Mouse (Mus musculus): ENCODE results near the gene Jmjd1c.

Jmjd1c gene

DNA sequence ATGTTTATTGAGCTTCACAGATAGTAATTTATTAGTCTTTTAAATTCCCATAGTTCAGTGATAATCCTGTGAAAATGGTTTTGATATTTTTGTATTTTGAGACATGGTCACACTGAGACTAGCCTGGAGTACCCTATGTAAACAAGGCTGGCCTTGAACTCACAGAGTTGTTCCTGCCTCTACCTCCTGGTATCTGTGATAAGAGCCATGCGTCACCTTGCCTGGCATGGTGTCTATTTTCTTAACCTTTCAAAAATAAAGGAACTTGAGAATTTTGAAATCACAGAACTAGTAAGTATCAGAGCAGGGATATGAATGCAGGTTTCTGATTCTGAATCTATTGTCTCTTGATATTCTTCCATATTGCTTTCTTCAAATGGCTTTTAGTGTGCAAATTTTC, 35.8 kb downstream of the Jmjd1c start:
- no peak for DNase-seq (ENCODE audit: low spot score in 2 of 2)

DNA sequence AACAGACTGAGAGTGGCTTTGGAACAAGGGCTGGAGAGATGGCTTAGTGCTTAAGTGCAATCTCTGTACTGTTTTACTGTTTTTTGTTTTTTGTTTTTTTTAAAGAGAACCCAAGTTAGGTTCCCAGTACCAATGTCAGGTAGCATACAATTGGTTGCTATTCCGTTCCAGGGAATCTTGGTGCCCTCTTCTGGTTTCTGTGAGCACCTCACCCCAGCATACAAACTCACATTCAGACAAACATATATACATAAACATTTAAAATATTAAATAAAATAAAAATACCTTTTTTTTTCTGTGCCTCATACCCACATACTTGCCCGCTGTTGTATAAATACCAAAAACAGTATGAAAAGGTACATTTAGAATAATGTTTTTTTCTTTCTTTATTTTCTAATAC, 38.4 kb downstream of the Jmjd1c start:
- DNase-seq (ENCODE audit: low spot score in 2 of 2) = no peak

GRCm38 (mm10) chr10:67137437-67137836, 41.5 kb downstream of the Jmjd1c start:
- no peak for DNase-seq (ENCODE audit: low spot score in 2 of 2)

DNA sequence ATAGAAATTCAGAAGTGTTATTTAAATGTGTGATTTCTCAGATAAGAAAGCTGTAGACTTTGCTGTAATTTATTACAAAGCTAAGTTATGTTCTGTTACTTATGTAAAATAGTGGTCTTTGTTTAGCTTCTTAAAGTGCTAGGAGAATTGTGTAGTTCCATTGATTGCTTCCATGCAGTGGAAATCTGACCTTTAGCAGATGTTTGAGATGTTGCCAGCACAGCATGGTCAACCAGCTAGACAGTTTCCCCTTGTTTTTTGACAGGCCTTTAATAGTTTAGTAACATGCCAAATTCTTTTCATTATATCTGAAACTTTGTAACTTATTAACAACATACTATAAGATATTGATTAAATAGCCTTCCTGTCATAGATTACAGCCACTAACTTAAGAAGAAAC, 47.7 kb downstream of the Jmjd1c start:
- no peak for DNase-seq (ENCODE audit: low spot score in 2 of 2)

DNA sequence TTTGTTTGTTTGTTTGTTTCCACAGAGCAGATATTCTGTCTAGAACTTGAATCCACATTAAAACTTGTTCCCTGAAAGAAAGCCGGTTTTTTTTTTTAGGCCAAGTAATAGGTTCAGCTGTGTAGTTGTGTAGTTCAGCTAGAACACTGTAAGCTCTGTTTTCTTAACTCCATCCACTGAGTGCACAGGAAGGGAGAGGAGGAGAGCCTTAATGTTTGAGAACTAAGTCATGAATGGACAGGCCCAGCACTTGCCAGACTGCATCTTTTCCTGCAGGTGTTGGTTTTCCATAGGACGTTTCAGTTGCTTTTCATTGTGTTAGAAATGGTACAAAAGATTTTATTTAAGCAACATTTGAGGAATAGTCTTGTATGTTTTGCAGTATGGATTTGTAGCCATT, 48.3 kb downstream of the Jmjd1c start:
- no peak for DNase-seq (ENCODE audit: low spot score in 2 of 2)

DNA sequence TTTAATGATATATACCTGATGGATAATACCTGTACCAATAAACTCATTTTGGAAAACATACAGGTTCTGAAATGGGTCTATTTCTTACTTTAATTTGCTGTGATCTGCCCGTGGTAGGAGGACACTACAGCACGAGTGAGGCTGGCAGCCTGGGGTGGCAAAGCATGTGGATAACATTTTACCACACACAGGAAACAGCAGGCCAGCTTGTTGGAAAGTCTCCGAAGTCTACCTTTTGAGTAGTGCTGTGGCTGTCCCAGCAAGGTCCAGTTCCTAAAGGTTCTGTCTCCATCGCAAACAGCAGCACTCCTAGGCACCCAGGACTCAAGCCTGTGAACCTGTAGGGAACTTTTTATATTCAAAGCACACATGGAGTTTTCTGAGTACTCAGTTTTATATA, 49.7 kb downstream of the Jmjd1c start:
- DNase-seq (ENCODE audit: low spot score in 2 of 2) = no peak

DNA sequence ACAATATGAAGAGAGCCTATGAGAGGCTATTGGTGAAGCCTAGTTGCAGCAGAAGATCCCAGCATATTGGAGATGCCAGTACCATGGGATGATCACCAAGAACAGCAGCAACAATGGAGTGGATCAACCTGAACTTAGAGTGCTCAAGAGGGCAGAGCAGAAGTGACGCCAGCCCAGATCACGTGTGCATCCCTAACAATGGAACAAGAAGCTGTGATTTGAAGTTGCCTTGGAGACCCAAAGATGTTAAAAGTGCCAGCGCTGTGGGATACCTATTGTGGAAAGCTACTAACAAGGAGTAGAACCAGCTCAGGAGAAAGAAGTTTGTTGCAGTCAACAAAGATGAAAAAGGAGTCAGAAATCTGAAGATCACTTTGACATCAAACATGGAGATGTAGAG, 55.8 kb downstream of the Jmjd1c start:
- no peak for DNase-seq (ENCODE audit: low spot score in 2 of 2)

- DNase-seq (ENCODE audit: low spot score in 2 of 2) = no peak
Measured at GRCm38 (mm10) chr10:67154647-67155046, 58.7 kb downstream of the Jmjd1c start.

GRCm38 (mm10) chr10:67174049-67174448, 78.1 kb downstream of the Jmjd1c start:
- no peak for DNase-seq (ENCODE audit: low spot score in 2 of 2)

DNA sequence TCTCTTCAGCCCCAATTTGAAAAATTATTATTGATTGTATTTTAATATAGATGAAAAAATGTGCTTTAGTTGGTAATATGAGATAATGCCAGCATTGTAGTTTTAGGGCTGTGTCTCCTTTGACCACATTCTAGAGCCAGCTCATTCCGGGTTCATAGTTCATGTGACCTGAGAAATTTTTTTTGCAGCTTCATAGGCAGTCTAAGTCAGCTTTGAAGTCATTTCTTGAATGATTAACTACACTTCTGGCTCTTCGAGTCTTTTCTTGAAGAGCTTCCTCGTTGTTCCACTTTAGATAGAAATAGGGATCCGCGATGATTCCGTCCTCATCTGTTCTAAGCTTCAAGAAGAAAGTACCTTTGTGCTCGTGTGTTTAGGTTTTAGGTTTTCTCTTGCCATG, 80.1 kb downstream of the Jmjd1c start:
- no peak for DNase-seq (ENCODE audit: low spot score in 2 of 2)

DNA sequence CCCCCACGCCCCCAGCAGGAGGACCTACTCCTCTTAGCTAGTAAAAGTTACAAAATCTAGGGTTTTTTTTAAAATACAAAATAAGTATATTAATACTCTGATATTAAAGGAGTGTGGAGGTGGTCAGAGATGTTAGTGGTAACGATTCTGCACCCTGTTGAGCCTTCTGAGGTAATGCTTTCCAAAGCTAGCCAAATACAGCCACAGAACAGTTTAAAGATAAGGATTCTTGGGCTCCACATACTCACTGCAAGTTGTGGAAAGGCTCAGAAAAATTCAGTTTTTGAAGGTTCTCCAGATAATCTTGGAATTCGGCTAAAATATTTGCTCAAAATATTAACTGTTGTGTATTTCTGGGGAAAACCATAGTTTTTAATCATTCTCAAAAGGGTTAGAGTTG, 81.0 kb downstream of the Jmjd1c start:
- no peak for DNase-seq (ENCODE audit: low spot score in 2 of 2)

GRCm38 (mm10) chr10:67177410-67177809, 81.5 kb downstream of the Jmjd1c start:
- no peak for DNase-seq (ENCODE audit: low spot score in 2 of 2)

- no peak for DNase-seq (ENCODE audit: low spot score in 2 of 2)
Measured at GRCm38 (mm10) chr10:67180021-67180420, 84.1 kb downstream of the Jmjd1c start.

DNA sequence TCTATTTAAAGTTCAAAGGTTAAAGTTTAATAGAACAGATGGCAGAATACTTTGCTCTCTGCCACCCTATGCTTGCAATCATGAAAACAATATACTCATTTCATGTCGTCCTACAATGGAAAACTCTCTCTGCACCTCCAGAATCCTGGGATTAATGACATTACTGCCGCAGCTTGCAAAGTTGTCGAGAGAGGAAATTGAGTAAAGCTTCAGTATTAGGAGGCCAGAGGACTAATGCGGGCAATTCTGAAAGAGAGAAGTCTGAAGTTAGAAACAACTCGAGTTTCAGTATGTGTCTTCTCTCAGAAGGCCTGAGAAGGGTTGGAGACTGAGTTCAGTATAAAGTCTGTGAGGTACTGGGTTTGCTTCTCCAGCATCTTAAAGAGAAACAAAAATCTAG, 84.9 kb downstream of the Jmjd1c start:
- DNase-seq (ENCODE audit: low spot score in 2 of 2) = no peak

- no peak for DNase-seq (ENCODE audit: low spot score in 2 of 2)
Measured at GRCm38 (mm10) chr10:67182651-67183050, 86.7 kb downstream of the Jmjd1c start.

DNA sequence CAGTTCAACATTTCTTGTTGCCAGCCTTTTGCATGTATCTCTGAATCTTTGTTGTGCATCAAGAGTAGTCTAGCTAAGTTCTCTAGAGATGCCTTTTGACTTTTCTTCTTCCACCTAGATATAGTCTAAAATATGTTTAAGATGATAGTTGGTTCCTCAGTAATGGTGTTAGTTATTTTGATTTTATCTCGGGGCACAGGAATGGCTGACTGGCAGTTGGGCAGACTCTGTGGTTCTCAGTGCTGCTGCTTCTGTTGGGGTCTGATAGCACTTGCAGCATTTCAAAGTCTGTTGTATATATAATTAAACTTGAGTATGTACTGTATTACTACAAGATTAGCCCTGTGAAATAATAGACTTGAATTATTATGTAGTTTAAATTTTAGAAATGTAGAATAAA, 87.2 kb downstream of the Jmjd1c start:
- DNase-seq (ENCODE audit: low spot score in 2 of 2) = no peak

GRCm38 (mm10) chr10:67184441-67185070, 88.6 kb downstream of the Jmjd1c start:
- no peak for DNase-seq (ENCODE audit: low spot score in 2 of 2)

- DNase-seq (ENCODE audit: low spot score in 2 of 2) = peak; percentile 51 to 64
Measured at GRCm38 (mm10) chr10:67185491-67186081, 89.7 kb downstream of the Jmjd1c start.

DNA sequence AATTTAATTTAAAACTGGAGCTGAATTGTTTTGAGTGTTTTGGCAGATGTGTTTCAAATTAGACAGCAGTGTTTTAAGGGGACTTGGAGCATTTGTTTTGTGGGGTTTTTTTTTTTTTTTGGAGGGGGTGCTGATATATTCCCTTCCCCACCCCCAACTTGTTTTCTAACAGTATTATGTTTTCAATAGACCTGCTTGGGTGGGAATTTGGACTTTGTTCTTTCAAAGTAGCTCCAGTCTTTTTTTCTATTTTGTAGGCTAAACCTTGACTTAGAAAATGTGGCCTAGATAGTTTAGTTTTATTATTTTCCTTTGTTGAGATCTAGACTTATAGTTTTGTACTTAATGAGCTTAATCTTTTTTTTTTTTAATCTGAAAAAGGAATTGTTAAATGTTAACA, 90.6 kb downstream of the Jmjd1c start:
- no peak for DNase-seq (ENCODE audit: low spot score in 2 of 2)

DNA sequence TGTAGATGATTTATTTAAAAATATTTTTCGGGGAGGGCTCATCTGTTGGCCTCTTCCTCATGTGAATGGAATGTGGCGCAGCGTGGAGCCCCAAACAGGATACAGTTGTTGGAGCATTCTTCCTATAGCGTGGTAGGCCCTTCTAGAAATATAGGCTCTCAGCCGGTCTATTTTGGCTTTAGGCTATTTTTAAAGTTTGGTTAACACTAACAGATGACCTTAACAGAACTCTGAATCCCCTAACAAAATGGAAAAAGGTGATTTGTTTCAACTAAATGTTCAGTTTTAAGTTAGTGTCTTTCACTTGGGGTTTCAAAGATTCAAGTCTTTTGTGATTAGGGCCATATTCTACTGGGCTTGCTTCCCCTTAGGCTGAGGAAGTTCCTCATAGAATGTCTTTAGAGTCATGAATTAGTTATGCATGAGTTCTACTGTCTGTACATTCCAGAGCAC, 91.1 kb downstream of the Jmjd1c start:
- no peak for DNase-seq (ENCODE audit: low spot score in 2 of 2)

DNA sequence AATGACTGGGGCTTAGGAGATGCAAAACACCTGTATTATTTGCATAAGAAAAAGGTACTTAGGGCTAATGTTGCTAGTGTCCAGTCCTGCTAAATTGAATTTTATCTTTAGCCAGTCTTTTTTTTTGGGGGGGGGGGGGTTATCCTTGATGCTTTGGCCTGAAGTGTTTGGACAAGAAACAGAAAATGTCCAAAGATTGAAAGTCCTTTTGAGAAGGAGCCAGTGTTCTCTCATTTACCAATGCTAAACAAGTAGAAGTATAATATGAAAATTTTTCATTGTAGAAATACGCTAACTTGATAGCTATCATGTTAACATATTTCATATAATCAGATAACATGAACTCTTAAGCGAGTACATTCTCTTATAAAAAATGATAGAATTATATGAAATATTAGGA, 92.0 kb downstream of the Jmjd1c start:
- DNase-seq (ENCODE audit: low spot score in 2 of 2) = no peak

DNA sequence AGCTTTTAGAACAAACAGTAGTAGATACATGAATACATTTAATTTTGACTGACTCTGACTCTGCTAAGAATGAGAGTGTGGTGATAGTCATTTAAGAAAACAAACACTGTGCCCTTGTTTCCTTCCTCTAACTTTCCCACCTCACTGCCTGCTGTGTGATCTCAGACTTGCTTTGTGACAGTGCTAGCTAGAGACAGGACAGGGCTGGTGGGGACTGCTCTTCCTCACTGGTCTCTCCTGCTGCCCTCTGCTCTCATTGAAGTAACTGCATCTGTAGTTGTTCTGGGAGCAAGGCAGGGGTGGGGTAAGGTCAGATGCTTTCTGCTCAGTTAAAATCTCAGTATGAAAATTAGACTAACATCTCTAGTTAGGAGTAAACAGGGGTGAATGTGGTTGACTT, 93.1 kb downstream of the Jmjd1c start:
- DNase-seq (ENCODE audit: low spot score in 2 of 2) = no peak

GRCm38 (mm10) chr10:67190261-67190660, 94.3 kb downstream of the Jmjd1c start:
- DNase-seq (ENCODE audit: low spot score in 2 of 2) = no peak

DNA sequence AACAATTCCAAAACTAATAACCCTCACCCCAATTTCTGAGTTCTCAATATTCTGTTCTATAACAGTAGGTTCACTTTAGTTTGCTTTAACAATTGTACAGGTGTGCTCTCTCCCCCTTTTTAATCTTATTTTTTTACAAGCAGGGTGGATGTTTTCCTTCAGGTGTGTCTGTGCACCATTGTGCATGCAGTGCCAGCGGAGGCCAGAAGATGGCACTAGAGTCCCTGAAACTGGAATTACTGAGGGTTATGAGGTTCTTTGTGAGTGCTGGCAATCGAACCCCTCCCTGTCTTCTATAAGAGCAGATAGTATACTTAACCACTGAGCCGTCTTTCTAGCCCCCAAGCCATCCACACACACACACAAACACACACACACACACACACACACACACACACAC, 96.4 kb downstream of the Jmjd1c start:
- DNase-seq (ENCODE audit: low spot score in 2 of 2) = no peak

Measured in frontal cortex, postnatal 10 days (tissue).